Mouse (Mus musculus): ENCODE measurements at regions not wholly inside any gene's neighbourhood (a gene's known extent, or its start where the extent isn't known, plus 50 kb on each side); places are given as distances from the start of the nearest gene placed in this dataset.

DNA sequence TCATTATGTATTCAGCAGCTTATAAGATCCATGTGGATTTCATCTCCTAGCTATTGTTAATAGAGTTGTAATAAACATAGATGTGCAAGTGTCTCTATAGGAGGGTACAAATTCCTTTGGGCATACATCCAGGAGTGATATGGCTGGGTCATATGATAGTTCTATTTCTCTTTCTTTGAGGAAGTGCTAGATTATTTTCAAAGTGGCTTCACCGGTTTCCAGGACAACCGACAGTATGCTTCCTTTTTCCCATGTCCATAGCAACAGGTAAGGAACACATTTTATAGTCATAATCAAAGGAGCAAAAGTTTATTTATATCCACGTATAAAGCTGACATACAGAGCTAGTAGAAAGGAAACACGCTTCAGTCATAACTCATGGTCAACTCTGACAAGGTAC is 710.2 kb upstream of the Tenm4 start:
- no peaks in the 10 kb centered on the region for H3K4me1 ChIP-seq
- no peak overlapping the region for H3K9ac ChIP-seq (replicated peaks)
- no peaks in the 10 kb centered on the region for H3K36me3 ChIP-seq
- no peaks in the 10 kb centered on the region for H3K27me3 ChIP-seq (replicated peaks)
- H3K4me3 ChIP-seq (replicated peaks), result no peak overlapping the region
- 87% methylated on average over 4 of the region's 4 CpGs for WGBS
- H3K9me3 ChIP-seq (replicated peaks), result no peaks in the 10 kb centered on the region
- H3K4me2 ChIP-seq, result no peak overlapping the region
- H3K27ac ChIP-seq (replicated peaks), result no peak overlapping the region
- no peak for ATAC-seq (ENCODE audit: low FRiP score)

DNA sequence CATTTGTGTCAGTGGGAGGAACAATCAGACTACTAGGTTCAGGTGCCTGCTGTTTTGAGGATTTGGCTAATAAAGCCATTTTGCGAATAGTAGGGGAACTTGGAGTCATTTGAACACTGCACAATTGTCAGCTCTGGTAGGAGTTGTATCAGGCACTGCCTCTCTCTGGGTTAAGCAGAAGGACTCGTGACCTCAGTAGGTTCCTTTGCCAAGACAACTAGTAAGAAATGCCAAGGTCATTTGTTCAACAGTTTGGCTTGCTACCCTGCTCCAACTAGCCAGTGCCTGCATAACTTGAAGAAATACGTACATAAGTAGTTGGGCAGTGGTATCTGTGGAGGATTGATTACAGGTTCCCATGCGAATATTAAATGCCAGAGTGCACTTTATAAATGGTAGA is 705.5 kb upstream of the Tenm4 start:
- WGBS, result 85% methylated on average over 4 of the region's 4 CpGs
- H3K36me3 ChIP-seq, result no peaks in the 10 kb centered on the region
- no peak for ATAC-seq (ENCODE audit: low FRiP score)

DNA sequence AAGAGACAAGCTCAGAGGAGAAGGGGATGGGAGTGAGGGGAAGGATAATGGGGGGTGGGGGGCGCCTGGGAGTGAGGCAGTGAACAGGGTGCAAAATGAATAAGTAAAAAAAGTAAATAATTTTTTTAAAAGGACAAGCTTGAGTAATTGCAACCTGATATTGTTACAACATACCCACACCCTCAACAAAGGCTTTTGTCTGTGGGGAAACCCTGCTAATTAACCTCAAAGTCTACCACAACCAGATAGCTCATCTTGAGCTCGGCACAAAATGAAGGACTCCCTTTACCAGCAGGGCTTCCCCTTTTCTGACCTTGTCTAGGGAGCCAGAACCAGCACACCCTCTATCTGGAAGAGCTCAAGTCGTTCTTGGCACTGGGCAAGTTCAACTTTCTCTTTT is 704.0 kb upstream of the Tenm4 start:
- H3K9me3 ChIP-seq (replicated peaks), result no peaks in the 10 kb centered on the region
- 28% methylated on average over 3 of the region's 3 CpGs for WGBS
- no peak overlapping the region for H3K4me2 ChIP-seq
- no peaks in the 10 kb centered on the region for H3K36me3 ChIP-seq
- H3K27ac ChIP-seq (replicated peaks), result no peak overlapping the region
- no peaks in the 10 kb centered on the region for H3K4me1 ChIP-seq
- no peak overlapping the region for H3K4me3 ChIP-seq (replicated peaks)
- no peak overlapping the region for H3K9ac ChIP-seq (replicated peaks)
- no peak for ATAC-seq (ENCODE audit: low FRiP score)
- no peaks in the 10 kb centered on the region for H3K27me3 ChIP-seq (replicated peaks)

More for the DNA sequence above, 705.5 kb upstream of the Tenm4 start:
- no peaks in the 10 kb centered on the region for H3K4me1 ChIP-seq
- H3K27ac ChIP-seq (replicated peaks), result no peak overlapping the region
- no peaks in the 10 kb centered on the region for H3K9me3 ChIP-seq (replicated peaks)
- H3K4me3 ChIP-seq (replicated peaks), result no peak overlapping the region
- H3K27me3 ChIP-seq (replicated peaks), result no peaks in the 10 kb centered on the region
- H3K4me2 ChIP-seq, result no peak overlapping the region
- no peak overlapping the region for H3K9ac ChIP-seq (replicated peaks)

DNA sequence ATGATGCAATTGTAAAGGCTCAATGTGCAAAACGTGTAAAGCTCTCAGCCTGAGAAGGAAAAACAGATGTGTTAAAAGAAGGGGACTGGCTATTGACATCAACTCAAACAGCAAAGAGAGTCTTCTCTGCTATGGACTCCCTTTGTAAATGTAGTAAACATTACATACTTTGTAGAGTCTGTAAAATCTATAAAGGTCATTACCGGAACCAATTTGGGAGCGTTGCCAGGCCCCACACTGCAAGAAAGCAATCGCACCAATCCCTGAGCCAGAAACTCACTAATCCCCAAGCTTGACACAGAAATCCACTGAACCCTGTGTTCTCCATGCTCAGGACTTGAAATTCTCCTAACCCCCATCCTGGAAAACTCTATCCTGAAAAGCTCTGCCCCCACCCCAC is 697.2 kb upstream of the Tenm4 start:
- no peak overlapping the region for H3K27ac ChIP-seq (replicated peaks)
- 69% methylated on average over 4 of the region's 4 CpGs for WGBS
- ATAC-seq (ENCODE audit: low FRiP score), result no peak
- H3K27me3 ChIP-seq (replicated peaks), result no peaks in the 10 kb centered on the region
- no peak overlapping the region for H3K4me3 ChIP-seq (replicated peaks)
- H3K36me3 ChIP-seq, result no peaks in the 10 kb centered on the region
- no peaks in the 10 kb centered on the region for H3K9me3 ChIP-seq (replicated peaks)
- H3K4me1 ChIP-seq, result no peaks in the 10 kb centered on the region
- H3K9ac ChIP-seq (replicated peaks), result no peak overlapping the region
- no peak overlapping the region for H3K4me2 ChIP-seq

DNA sequence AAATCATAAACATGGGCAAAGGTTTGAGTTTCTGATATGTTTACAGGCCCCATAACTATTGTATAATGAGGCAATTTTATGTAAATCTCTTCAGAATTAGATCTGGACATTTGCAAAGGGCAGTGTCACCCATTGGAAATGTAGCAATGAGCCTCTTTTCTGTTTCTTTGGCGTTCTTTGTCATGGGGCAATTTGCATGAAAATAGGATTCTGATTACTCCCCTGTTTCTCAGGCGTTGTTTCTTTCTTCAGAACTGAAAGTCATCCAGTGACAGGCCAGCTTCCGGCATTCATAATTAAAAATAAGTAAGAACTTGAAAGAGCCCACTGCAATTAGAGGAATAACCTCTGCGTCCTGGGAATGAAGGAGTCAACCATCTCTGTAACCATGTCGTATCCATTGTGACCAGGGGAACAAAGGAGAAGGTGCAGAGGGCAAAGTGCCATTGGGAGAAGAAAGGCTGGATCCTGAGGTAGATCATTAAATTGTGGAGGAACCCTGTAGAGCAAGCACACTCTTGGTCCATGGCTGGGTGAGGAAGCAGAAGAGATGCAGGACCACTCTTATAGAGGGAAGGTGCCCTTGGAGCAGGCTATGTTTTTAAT is 690.8 kb upstream of the Tenm4 start:
- no peak overlapping the region for H3K9ac ChIP-seq (replicated peaks)

DNA sequence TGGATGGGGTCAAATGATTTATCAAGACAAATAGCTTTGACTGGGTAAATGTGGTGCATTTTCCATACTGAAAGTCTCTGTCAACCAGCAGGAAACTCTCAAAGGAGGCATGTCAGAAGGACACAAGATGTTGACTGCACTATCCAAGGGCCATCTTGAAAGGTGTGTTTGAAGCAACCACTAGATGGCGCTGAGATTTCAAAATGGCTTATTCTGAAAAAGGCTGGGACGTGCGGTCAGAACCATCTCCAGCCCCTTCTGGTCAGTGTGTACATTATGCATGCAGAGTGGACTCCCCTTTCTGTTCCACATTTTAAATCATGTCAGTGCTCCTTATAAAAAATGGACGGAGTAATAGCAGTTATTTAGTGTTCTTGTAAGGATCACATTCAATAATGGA is 681.4 kb upstream of the Tenm4 start:
- WGBS, result 2% methylated on average over 4 of the region's 4 CpGs
- Histone ChIP-seq H3K27me3 (replicated peaks) (no peaks in the 10 kb centered on the region), H3K4me3 (replicated peaks) (no peak overlapping the region), H3K36me3 (no peaks in the 10 kb centered on the region), H3K4me1 (no peaks in the 10 kb centered on the region), H3K27ac (replicated peaks) (no peak overlapping the region), H3K9ac (replicated peaks) (no peak overlapping the region), H3K9me3 (replicated peaks) (no peaks in the 10 kb centered on the region), H3K4me2 (no peak overlapping the region)
- ATAC-seq (ENCODE audit: low FRiP score), result no peak

More for the DNA sequence above, 690.8 kb upstream of the Tenm4 start:
- Histone ChIP-seq H3K4me2 (no peak overlapping the region), H3K4me3 (replicated peaks) (no peak overlapping the region), H3K27ac (replicated peaks) (no peak overlapping the region), H3K4me1 (no peaks in the 10 kb centered on the region), H3K36me3 (no peaks in the 10 kb centered on the region), H3K27me3 (replicated peaks) (no peaks in the 10 kb centered on the region), H3K9me3 (replicated peaks) (no peaks in the 10 kb centered on the region)
- no peak for ATAC-seq (ENCODE audit: low FRiP score)
- WGBS, result 17% methylated on average over 5 of the region's 5 CpGs

DNA sequence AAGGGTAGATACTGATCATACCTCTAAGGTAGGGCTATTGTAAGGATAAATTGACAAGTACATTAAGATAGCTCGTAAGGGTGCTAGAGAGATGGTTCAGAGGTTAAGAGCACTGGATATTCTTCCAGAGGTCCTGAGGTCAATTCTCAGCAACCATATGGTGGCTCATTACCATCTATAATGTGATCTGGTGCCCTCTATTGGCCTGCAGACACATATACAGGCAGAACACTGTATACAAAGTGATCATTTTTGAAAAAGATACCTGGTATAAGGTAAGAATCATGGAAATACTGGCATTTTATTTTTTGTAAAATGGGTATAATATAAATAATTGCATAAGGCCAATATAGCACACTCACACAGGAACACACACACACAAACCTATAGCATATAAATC is 676.3 kb upstream of the Tenm4 start:
- no peak overlapping the region for H3K9ac ChIP-seq (replicated peaks)
- H3K4me3 ChIP-seq (replicated peaks), result no peak overlapping the region
- 66% methylated on average over 1 of the region's 1 CpGs for WGBS
- no peak overlapping the region for H3K4me2 ChIP-seq
- no peaks in the 10 kb centered on the region for H3K27me3 ChIP-seq (replicated peaks)
- H3K9me3 ChIP-seq (replicated peaks), result no peaks in the 10 kb centered on the region
- no peak overlapping the region for H3K27ac ChIP-seq (replicated peaks)
- no peaks in the 10 kb centered on the region for H3K36me3 ChIP-seq
- no peaks in the 10 kb centered on the region for H3K4me1 ChIP-seq
- no peak for ATAC-seq (ENCODE audit: low FRiP score)

DNA sequence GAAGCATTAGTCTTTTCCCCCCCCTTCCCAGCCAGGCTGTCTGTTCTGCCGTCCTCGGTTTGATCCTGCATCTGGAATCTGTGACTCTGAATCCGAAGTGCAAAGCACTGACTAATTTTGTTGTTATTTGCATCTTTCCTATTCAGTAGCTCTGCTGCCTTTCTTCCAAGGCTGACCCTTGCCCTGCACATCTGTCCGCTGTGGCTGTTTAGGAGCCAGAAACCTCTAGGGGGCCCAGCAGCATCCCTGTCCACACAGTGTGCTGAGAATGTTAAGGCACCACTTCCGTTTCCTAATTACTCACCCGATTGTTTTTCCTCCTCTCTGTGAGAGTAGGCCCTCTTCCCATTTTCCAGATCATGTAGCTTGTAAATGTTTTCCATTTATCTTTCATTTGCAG is 668.1 kb upstream of the Tenm4 start:
- no peak for ATAC-seq (ENCODE audit: low FRiP score)
- no peaks in the 10 kb centered on the region for H3K9me3 ChIP-seq (replicated peaks)
- 15% methylated on average over 6 of the region's 6 CpGs for WGBS
- no peak overlapping the region for H3K4me2 ChIP-seq
- no peak overlapping the region for H3K9ac ChIP-seq (replicated peaks)
- no peaks in the 10 kb centered on the region for H3K36me3 ChIP-seq
- 0 out of 2 replicates have a peak, but pooled peaks cover 3% of the 10 kb centered on the region for H3K4me1 ChIP-seq
- H3K4me3 ChIP-seq (replicated peaks), result no peak overlapping the region
- no peak overlapping the region for H3K27ac ChIP-seq (replicated peaks)
- H3K27me3 ChIP-seq (replicated peaks), result no peaks in the 10 kb centered on the region

DNA sequence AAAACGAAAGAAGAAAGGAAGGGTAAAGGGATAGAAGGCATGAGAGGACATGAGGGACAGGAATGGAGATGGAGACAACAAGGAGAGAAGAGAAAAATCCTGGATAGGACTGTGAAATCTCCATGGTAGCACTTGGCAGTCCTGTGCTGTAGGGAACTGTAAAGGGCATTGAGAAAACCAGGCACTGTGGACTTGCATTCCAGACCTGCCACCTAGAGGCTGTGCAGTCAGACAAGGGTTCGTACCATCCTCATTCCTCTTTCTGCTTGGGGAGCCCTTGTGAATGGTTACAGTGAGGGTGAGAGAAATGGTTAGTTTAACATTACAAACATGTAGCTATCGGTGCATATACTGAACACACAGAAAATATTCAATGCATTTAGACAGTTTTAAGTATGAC is 623.8 kb upstream of the Tenm4 start:
- 73% methylated on average over 3 of the region's 3 CpGs for WGBS
- no peak for ATAC-seq (ENCODE audit: low FRiP score)

DNA sequence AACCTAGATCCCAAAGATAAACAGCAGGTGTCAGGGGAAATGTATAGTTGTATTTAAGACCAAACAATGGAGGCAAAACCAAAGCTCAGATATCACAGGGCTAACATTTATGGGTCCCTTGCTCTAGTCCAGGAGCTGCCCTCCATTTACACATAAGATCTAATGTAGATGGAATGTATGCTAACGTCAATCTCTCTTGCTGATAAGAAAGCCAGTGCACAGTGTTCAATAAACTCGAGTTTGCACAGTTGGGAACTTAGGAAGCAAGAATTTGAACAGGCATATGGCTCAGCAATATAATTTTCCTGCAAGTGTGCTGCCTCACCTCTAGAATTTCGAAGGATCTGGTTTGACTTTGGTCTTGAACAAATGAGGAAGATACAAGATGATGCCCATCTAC is 620.9 kb upstream of the Tenm4 start:
- Histone ChIP-seq H3K27me3 (replicated peaks) (no peaks in the 10 kb centered on the region), H3K27ac (replicated peaks) (no peak overlapping the region), H3K9ac (replicated peaks) (no peak overlapping the region), H3K4me1 (no peaks in the 10 kb centered on the region), H3K36me3 (no peaks in the 10 kb centered on the region), H3K4me3 (replicated peaks) (no peak overlapping the region), H3K4me2 (no peak overlapping the region), H3K9me3 (replicated peaks) (no peaks in the 10 kb centered on the region)
- ATAC-seq (ENCODE audit: low FRiP score), result no peak
- 72% methylated on average over 3 of the region's 3 CpGs for WGBS

More for the DNA sequence above, 623.8 kb upstream of the Tenm4 start:
- no peaks in the 10 kb centered on the region for H3K27me3 ChIP-seq (replicated peaks)
- H3K4me1 ChIP-seq, result no peaks in the 10 kb centered on the region
- no peaks in the 10 kb centered on the region for H3K36me3 ChIP-seq
- no peak overlapping the region for H3K4me3 ChIP-seq (replicated peaks)
- H3K9ac ChIP-seq (replicated peaks), result no peak overlapping the region
- no peak overlapping the region for H3K27ac ChIP-seq (replicated peaks)
- H3K9me3 ChIP-seq (replicated peaks), result no peaks in the 10 kb centered on the region
- H3K4me2 ChIP-seq, result no peak overlapping the region

DNA sequence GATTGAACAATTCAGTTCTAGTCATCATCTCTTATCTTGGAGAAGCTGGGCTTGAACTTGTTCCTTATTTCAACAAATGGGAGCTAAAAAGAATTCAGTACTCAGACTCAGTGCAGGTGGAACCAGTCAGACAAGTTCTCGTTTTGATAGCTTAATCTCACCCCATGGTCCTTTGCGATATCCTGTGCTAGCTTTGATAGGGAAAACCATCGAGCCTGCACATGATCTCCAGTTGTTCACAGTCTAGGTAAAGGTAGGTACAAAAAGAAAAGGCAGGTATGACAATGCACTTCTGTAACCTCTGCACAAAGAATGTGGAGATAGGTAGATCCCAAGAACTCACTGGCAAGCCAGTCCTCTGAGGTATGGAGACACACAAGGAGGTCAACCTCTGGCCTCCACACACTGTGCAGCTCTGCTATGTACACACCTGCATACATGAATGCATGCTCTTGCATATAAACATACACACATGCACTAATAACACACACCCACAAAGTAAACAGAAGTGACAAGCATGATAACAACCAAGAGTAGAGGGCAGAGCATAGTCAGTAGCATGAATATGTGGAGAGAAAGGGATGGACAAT is 619.2 kb upstream of the Tenm4 start:
- Histone ChIP-seq H3K4me3 (replicated peaks) (no peak overlapping the region), H3K4me2 (no peak overlapping the region), H3K36me3 (no peaks in the 10 kb centered on the region), H3K4me1 (no peaks in the 10 kb centered on the region), H3K27ac (replicated peaks) (no peak overlapping the region), H3K9ac (replicated peaks) (no peak overlapping the region), H3K27me3 (replicated peaks) (no peaks in the 10 kb centered on the region), H3K9me3 (replicated peaks) (no peaks in the 10 kb centered on the region)
- ATAC-seq (ENCODE audit: low FRiP score), result no peak
- WGBS, result 85% methylated on average over 3 of the region's 3 CpGs

DNA sequence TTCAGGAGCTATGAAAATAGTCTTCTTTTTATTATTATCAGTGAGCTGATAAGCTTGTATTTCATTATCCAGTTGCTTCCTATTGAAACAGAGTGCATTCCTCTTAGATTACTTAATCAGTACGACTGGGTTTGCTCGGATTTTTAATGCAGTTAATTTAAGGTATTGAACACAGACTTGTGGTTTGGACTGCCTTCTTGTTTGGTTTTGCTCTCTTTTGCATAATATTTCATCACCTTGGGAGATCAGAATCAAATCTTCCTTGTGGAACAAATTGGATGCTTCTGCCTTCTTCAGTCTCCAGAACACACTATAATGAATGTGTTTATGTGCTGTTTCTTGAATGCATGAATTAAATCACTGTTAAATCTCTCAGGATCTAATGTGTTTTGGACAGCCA is 612.5 kb upstream of the Tenm4 start:
- Histone ChIP-seq H3K27ac (replicated peaks) (no peak overlapping the region), H3K4me3 (replicated peaks) (no peak overlapping the region), H3K27me3 (replicated peaks) (no peaks in the 10 kb centered on the region), H3K4me2 (no peak overlapping the region), H3K4me1 (no peaks in the 10 kb centered on the region), H3K9ac (replicated peaks) (no peak overlapping the region), H3K9me3 (replicated peaks) (no peaks in the 10 kb centered on the region), H3K36me3 (no peaks in the 10 kb centered on the region)
- WGBS, result 78% methylated on average over 2 of the region's 2 CpGs
- ATAC-seq (ENCODE audit: low FRiP score), result no peak
